Comparison of ENCODE assay signal across 21 mouse cellular contexts in the genomic region with DNA sequence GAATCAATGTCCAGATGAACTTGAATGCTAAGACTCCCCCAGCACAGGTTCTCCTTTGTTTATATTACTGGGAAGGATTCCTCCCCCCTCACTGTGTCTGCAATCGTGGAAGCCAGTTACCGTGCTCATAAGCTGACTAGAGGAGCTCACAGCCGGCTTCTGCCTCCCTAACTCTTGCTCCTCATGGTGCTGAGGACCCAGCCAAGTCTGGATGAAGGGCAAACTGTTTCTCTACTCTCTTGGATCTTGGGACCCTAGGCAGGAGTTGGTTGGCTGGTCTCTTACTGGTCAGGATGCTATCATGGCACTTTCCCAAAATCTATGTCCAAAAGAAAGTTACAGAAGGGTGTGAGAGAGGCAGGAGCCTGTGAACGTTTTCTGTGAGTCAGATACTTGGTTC. TPM values are rescaled to one million over a fixed set of nuclear protein-coding genes. Genes with fewer than 3 reads are reported as not detected.
DNase-seq lines count a peak whose midpoint lies in the region; ATAC-seq lines count a peak whose summit lies in the region.
"Had no signal": no experiment of that assay in that cellular context is flagged by ENCODE, and none has a peak within 500 bp of the region (broad histone marks: within the 10 kb centered on the region; RNA-seq: fewer than 3 reads in every experiment).

No protein-coding gene starts in this region.

- H3K27me3 ChIP-seq in hindbrain, embryonic 14.5 days (ENCODE audit: control insufficient read depth, insufficient read depth, low read length) = peaks cover 32% of the 10 kb centered on the region
- H3K27me3 ChIP-seq in hindbrain, embryonic 10.5 days (ENCODE audit: insufficient read depth, poor library complexity, severe bottlenecking) = peaks cover 39% of the 10 kb centered on the region
- peaks cover 10% of the 10 kb centered on the region; the same call in 1 of the 2 replicates for H3K27me3 ChIP-seq in midbrain, embryonic 14.5 days (ENCODE audit: control insufficient read depth, insufficient read depth, low read length)
- H3K27me3 ChIP-seq in midbrain, embryonic 11.5 days (ENCODE audit: control insufficient read depth, insufficient read depth, low read length) = peaks cover 20% of the 10 kb centered on the region
- peaks cover 12% of the 10 kb centered on the region; the same call in 1 of the 2 replicates for H3K27me3 ChIP-seq in neural tube, embryonic 15.5 days (replicated peaks)

- peak overlapping the region; percentile 67 for H3K4me2 ChIP-seq in hindbrain, embryonic 14.5 days (replicated peaks)
- peak overlapping the region; percentile 86 for H3K4me2 ChIP-seq in midbrain, embryonic 14.5 days (ENCODE audit: low read length)
- H3K4me2 ChIP-seq in midbrain, embryonic 11.5 days = no peak overlapping the region
- peak overlapping the region; percentile 71 for H3K4me2 ChIP-seq in neural tube, embryonic 15.5 days
- H3K4me2 ChIP-seq: heart, embryonic 12.5 days; limb, embryonic 13.5 days; liver, embryonic 12.5 days; stomach, embryonic 15.5 days had no signal

- peaks cover 19% of the 10 kb centered on the region for H3K4me1 ChIP-seq in hindbrain, embryonic 14.5 days (replicated peaks; ENCODE audit: control insufficient read depth, insufficient read depth, low read length)
- H3K4me1 ChIP-seq in hindbrain, embryonic 10.5 days (replicated peaks) = peaks cover 24% of the 10 kb centered on the region
- peaks cover 26% of the 10 kb centered on the region for H3K4me1 ChIP-seq in midbrain, embryonic 14.5 days (ENCODE audit: control insufficient read depth, insufficient read depth, low read length)
- H3K4me1 ChIP-seq in midbrain, embryonic 11.5 days (ENCODE audit: control insufficient read depth, insufficient read depth, low read length) = peaks cover 10% of the 10 kb centered on the region; the same call in 1 of the 2 replicates
- peaks cover 59% of the 10 kb centered on the region for H3K4me1 ChIP-seq in neural tube, embryonic 15.5 days
- H3K4me1 ChIP-seq: liver, embryonic 12.5 days; stomach, embryonic 15.5 days had no signal

- DNase-seq in cerebellum, adult 9-10 months = peak; percentile 45
- no peak for DNase-seq in cerebellum, postnatal 4 days (ENCODE audit: low spot score in 2 of 2)
- DNase-seq in hindbrain, embryonic 14.5 days (ENCODE audit: low spot score) = no peak
- DNase-seq in hindbrain, embryonic 10.5 days (ENCODE audit: low spot score) = no peak
- DNase-seq in midbrain, embryonic 14.5 days = no peak
- DNase-seq in midbrain, embryonic 11.5 days (ENCODE audit: low spot score, missing footprints) = no peak
- DNase-seq: gastrocnemius, postnatal 14 days; heart, adult 11 months; kidney, adult 11 months; layer of hippocampus, adult 9-11 months; thymus, postnatal 36 days had no signal

- WGBS in hindbrain, embryonic 14.5 days = 71% methylated on average over 4 of the region's 4 CpGs
- 65% methylated on average over 4 of the region's 4 CpGs for WGBS in hindbrain, embryonic 10.5 days
- 75% methylated on average over 4 of the region's 4 CpGs for WGBS in midbrain, embryonic 14.5 days
- WGBS in midbrain, embryonic 11.5 days = 57% methylated on average over 4 of the region's 4 CpGs
- WGBS in neural tube, embryonic 15.5 days = 55% methylated on average over 4 of the region's 4 CpGs

- H3K36me3 ChIP-seq in hindbrain, embryonic 14.5 days (replicated peaks; ENCODE audit: control insufficient read depth, insufficient read depth) = no peaks in the 10 kb centered on the region
- H3K36me3 ChIP-seq in hindbrain, embryonic 10.5 days = no peaks in the 10 kb centered on the region
- H3K36me3 ChIP-seq in midbrain, embryonic 14.5 days (ENCODE audit: control insufficient read depth, insufficient read depth, low read length) = no peaks in the 10 kb centered on the region
- H3K36me3 ChIP-seq in midbrain, embryonic 11.5 days (ENCODE audit: control insufficient read depth, insufficient read depth, low read length) = no peaks in the 10 kb centered on the region
- H3K36me3 ChIP-seq in neural tube, embryonic 15.5 days = no peaks in the 10 kb centered on the region
- H3K36me3 ChIP-seq: heart, embryonic 12.5 days; limb, embryonic 13.5 days; liver, embryonic 12.5 days; stomach, embryonic 15.5 days had no signal

- no peak overlapping the region for H3K9ac ChIP-seq in hindbrain, embryonic 14.5 days
- no peak overlapping the region; the same call in 1 of the 2 replicates for H3K9ac ChIP-seq in midbrain, embryonic 14.5 days (replicated peaks; ENCODE audit: low read length)
- H3K9ac ChIP-seq in midbrain, embryonic 11.5 days (ENCODE audit: low read length) = no peak overlapping the region
- H3K9ac ChIP-seq in neural tube, embryonic 15.5 days (replicated peaks) = no peak overlapping the region
- H3K9ac ChIP-seq: heart, embryonic 12.5 days; limb, embryonic 13.5 days; liver, embryonic 12.5 days; stomach, embryonic 15.5 days had no signal

- no peak overlapping the region for H3K27ac ChIP-seq in hindbrain, embryonic 14.5 days
- H3K27ac ChIP-seq in hindbrain, embryonic 10.5 days = no peak overlapping the region
- H3K27ac ChIP-seq in midbrain, embryonic 14.5 days (replicated peaks; ENCODE audit: low read depth, low read length) = no peak overlapping the region
- no peak overlapping the region for H3K27ac ChIP-seq in midbrain, embryonic 11.5 days (ENCODE audit: low read depth, low read length)
- no peak overlapping the region for H3K27ac ChIP-seq in neural tube, embryonic 15.5 days (replicated peaks)
- H3K27ac ChIP-seq: limb, embryonic 13.5 days; liver, embryonic 12.5 days; stomach, embryonic 15.5 days had no signal

- 0 out of 2 replicates have a peak overlapping the region, but pooled peaks have one; percentile 6 for H3K4me3 ChIP-seq in hindbrain, embryonic 14.5 days (replicated peaks; ENCODE audit: low read length)
- no peak overlapping the region for H3K4me3 ChIP-seq in hindbrain, embryonic 10.5 days
- H3K4me3 ChIP-seq in midbrain, embryonic 14.5 days (replicated peaks; ENCODE audit: low read depth, low read length) = peak overlapping the region; percentile 59; the same call in 1 of the 2 replicates
- H3K4me3 ChIP-seq in midbrain, embryonic 11.5 days (ENCODE audit: low read depth, low read length) = no peak overlapping the region
- peak overlapping the region; percentile 60 for H3K4me3 ChIP-seq in neural tube, embryonic 15.5 days (replicated peaks)
- H3K4me3 ChIP-seq: heart, embryonic 12.5 days; limb, embryonic 13.5 days; liver, embryonic 12.5 days; stomach, embryonic 15.5 days had no signal

- H3K9me3 ChIP-seq in hindbrain, embryonic 14.5 days (ENCODE audit: control insufficient read depth, low read length) = no peaks in the 10 kb centered on the region
- H3K9me3 ChIP-seq in hindbrain, embryonic 10.5 days = no peaks in the 10 kb centered on the region
- no peaks in the 10 kb centered on the region for H3K9me3 ChIP-seq in midbrain, embryonic 14.5 days (ENCODE audit: control insufficient read depth, low read length)
- no peaks in the 10 kb centered on the region for H3K9me3 ChIP-seq in midbrain, embryonic 11.5 days (ENCODE audit: control insufficient read depth, low read length)
- H3K9me3 ChIP-seq in neural tube, embryonic 15.5 days (replicated peaks) = no peaks in the 10 kb centered on the region
- H3K9me3 ChIP-seq: heart, embryonic 12.5 days; limb, embryonic 13.5 days; liver, embryonic 12.5 days; stomach, embryonic 15.5 days had no signal

- ATAC-seq in hindbrain, embryonic 14.5 days (ENCODE audit: low FRiP score) = no peak
- no peak for ATAC-seq in midbrain, embryonic 14.5 days (ENCODE audit: low FRiP score, low TSS enrichment)
- no peak for ATAC-seq in midbrain, embryonic 11.5 days (ENCODE audit: low FRiP score)
- ATAC-seq in neural tube, embryonic 15.5 days (ENCODE audit: low FRiP score) = no peak
- ATAC-seq in megakaryocyte, adult 5-6 weeks (ENCODE audit: poor library complexity, severe bottlenecking) = no peak
- ATAC-seq: forebrain, embryonic 14.5 days; liver, embryonic 12.5 days had no signal

RNA-seq across cellular contexts. Expression of gene Kcnj6, which starts 2.6 kb away (rescaled TPM):
- polyA plus RNA-seq in hindbrain, embryonic 14.5 days (2014; fragmentation: Nextera tagmentation; extraction: Ambion mirVana) = 2.8 and 3.4 TPM in 2 replicates
- not detected in 2 replicates for polyA plus RNA-seq in hindbrain, embryonic 10.5 days (2016; fragmentation: Nextera tagmentation; extraction: Ambion mirVana)
- polyA plus RNA-seq in midbrain, embryonic 14.5 days (2014; fragmentation: Nextera tagmentation; extraction: Ambion mirVana) = 3.3 and 4.6 TPM in 2 replicates
- polyA plus RNA-seq in midbrain, embryonic 11.5 days (2014; fragmentation: Nextera tagmentation; extraction: Ambion mirVana) = 0.15 and 0.37 TPM in 2 replicates
- 4.1 and 5.9 TPM in 2 replicates for polyA plus RNA-seq in neural tube, embryonic 15.5 days (2015; fragmentation: Nextera tagmentation; extraction: Ambion mirVana)
- total RNA-seq in megakaryocyte, adult 5-6 weeks (2015) = not detected in 2 replicates
- total RNA-seq in megakaryocyte, adult 5-6 weeks (2017) = not detected in 2 replicates
- total RNA-seq: heart, postnatal 10 days had no signal
- polyA plus RNA-seq: embryonic facial prominence, embryonic 14.5 days; kidney, embryonic 16.5 days; limb, embryonic 13.5 days; liver, embryonic 12.5 days had no signal

Comparison
In these comparisons a context has a peak if more than half of its experiments do, and no peak if none do; other contexts are left out.
1. H3K4me3 ChIP-seq: peak in hindbrain, embryonic 14.5 days (single experiment), midbrain, embryonic 14.5 days (single experiment) and neural tube, embryonic 15.5 days (single experiment); none in hindbrain, embryonic 10.5 days (single experiment) and midbrain, embryonic 11.5 days (single experiment).